Mouse (Mus musculus) forebrain, embryonic 10.5 days (tissue): ENCODE measurements around the gene Zfp239. TPM values are rescaled to one million over a fixed set of nuclear protein-coding genes. Genes with fewer than 3 reads are reported as not detected.

Experiments
- DNase-seq: peaks from one replicate; pipeline ENCODE4 v3.0.0-alpha.2; 2017; ENCODE audit warnings: low spot score; ENCODE audit errors: extremely low spot score
- H3K27ac ChIP-seq: fragments of 300-500 bp; sonication (generic); 2 replicates; pipeline ENCODE4 v1.5.1; 2016; ENCODE audit warnings: mild to moderate bottlenecking
- H3K27me3 ChIP-seq: fragments of 300-500 bp; sonication (generic); 2 replicates; pipeline ENCODE4 v1.6.1; 2016; ENCODE audit warnings: mild to moderate bottlenecking; ENCODE audit not compliant: poor library complexity, severe bottlenecking
- H3K36me3 ChIP-seq: fragments of 300-500 bp; sonication (generic); replicated peaks from 2 replicates; pipeline ENCODE4 v1.6.1; 2016; ENCODE audit warnings: mild to moderate bottlenecking, moderate library complexity
- H3K4me1 ChIP-seq: fragments of 300-500 bp; sonication (generic); 2 replicates; pipeline ENCODE4 v1.6.1; 2016
- H3K4me3 ChIP-seq: fragments of 300-500 bp; sonication (generic); 2 replicates; pipeline ENCODE4 v1.5.1; 2016; ENCODE audit warnings: mild to moderate bottlenecking, moderate library complexity
- H3K9me3 ChIP-seq: fragments of 300-500 bp; sonication (generic); 2 replicates; pipeline ENCODE4 v1.6.1; 2016; ENCODE audit warnings: mild to moderate bottlenecking, moderate library complexity
- WGBS: fragments of 180-500 bp; shearing (Covaris S2); methylation state at CpG from one replicate; pipeline ENCODE4 v1.1.7; 2016; 5-methylcytosine and 5-hydroxymethylcytosine counted together
- polyA plus RNA-seq: library from polyadenylated mRNA; unstranded; fragments of >200 nt; fragmentation: Nextera tagmentation; extraction: Ambion mirVana; gene quantifications from 2 replicates; pipeline ENCODE4 v1.2.1, GENCODE M21; 2016

Zfp239 gene
- polyA plus RNA-seq, 1 experiment from 2014 or later, result 13.6 TPM

DNA sequence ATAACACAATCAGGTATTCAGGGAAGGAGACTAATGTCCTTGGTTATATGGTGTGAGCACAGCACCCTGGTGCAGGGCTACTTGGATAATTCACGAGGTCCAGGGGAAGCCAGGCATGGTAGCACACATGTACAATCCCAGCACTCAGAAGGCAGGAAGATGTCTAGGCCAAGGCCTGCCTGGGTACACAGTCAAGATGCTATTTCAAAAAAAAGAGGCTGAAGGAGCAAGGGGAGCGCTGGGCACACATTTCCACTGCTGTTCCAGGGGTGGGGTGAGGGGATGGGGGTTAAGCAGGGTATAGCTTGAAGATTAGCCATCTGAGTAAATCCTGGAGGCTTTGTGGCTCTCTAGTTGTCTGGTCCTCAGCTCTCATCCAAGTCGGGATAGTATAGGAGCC lies 41.9 kb downstream of the Zfp239 start:
- H3K36me3 ChIP-seq, result no peaks in the 10 kb centered on the region
- no peak overlapping the region for H3K27ac ChIP-seq
- no peaks in the 10 kb centered on the region for H3K27me3 ChIP-seq
- no peak for DNase-seq
- H3K4me1 ChIP-seq, result peaks cover 15% of the 10 kb centered on the region
- no peaks in the 10 kb centered on the region for H3K9me3 ChIP-seq
- no peak overlapping the region for H3K4me3 ChIP-seq
- WGBS, result 76% methylated on average over 3 of the region's 3 CpGs

DNA sequence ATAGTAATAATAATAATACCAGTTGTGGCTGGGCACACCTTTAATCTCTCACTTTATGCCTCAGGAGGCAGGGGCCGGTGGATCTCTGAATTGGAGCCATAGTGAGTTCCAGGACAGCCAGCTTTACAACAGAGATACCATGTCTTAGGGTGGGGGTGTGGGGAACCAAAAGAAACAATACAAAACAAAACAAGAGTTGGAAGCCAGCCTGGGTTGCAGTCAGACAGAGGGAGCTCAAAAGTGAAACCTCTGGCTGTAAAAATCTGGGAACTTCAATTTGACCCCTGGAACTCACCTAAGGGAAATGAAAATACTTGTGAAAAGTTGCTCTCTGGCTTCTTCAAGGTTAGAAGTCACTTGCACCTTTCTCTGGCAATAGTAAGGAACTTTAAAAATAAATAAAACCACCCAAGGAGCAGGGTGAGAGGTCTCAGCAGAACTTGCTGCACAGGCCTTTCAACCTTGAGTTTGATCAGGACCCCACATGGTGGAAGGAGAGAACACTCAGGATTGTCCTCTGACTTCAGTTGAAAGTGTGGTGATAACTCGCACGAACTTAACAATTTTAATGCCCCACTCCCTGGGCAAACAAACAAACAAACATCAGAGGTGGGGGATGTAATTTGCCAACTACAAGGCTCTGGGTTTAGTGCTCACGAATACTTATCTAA lies 43.5 kb downstream of the Zfp239 start:
- Histone ChIP-seq H3K27me3 (no peaks in the 10 kb centered on the region), H3K9me3 (no peaks in the 10 kb centered on the region), H3K36me3 (0 out of 2 replicates have a peak, but pooled peaks cover 8% of the 10 kb centered on the region), H3K4me1 (peaks cover 27% of the 10 kb centered on the region), H3K27ac (peak overlapping the region; percentile 98), H3K4me3 (peak overlapping the region; percentile 100)
- no peak for DNase-seq
- 41% methylated on average over 4 of the region's 4 CpGs for WGBS

DNA sequence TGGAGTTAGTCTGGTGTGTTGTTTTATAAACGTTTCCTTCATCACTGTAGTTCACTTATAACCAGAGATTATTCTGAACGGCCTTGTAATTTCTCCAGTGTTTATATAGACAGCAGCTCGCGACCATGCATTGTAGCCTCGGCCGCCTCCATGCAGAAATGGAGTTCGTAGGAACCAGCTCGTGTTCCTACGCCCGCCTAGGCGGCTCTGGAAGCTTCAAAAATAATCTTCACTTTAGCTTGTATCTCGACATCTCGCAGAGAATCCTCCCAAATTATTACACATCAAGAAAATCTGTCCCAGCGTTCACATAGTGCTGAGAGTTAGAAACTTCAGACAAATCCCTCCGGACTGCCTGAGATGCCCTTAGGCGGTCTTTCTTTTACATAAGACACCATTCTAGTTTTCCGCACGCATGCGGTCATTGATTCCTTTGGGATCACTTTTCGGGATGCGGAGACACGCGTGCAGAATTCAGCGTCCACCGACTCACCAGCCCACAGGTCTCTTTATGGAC lies 44.2 kb downstream of the Zfp239 start:
- H3K36me3 ChIP-seq, result 0 out of 2 replicates have a peak, but pooled peaks cover 8% of the 10 kb centered on the region
- peak overlapping the region; percentile 98 for H3K27ac ChIP-seq
- WGBS, result 1% methylated on average over 25 of the region's 25 CpGs
- H3K9me3 ChIP-seq, result no peaks in the 10 kb centered on the region
- H3K4me3 ChIP-seq, result peak overlapping the region; percentile 100
- no peaks in the 10 kb centered on the region for H3K27me3 ChIP-seq
- H3K4me1 ChIP-seq, result peaks cover 31% of the 10 kb centered on the region
- DNase-seq, result no peak

DNA sequence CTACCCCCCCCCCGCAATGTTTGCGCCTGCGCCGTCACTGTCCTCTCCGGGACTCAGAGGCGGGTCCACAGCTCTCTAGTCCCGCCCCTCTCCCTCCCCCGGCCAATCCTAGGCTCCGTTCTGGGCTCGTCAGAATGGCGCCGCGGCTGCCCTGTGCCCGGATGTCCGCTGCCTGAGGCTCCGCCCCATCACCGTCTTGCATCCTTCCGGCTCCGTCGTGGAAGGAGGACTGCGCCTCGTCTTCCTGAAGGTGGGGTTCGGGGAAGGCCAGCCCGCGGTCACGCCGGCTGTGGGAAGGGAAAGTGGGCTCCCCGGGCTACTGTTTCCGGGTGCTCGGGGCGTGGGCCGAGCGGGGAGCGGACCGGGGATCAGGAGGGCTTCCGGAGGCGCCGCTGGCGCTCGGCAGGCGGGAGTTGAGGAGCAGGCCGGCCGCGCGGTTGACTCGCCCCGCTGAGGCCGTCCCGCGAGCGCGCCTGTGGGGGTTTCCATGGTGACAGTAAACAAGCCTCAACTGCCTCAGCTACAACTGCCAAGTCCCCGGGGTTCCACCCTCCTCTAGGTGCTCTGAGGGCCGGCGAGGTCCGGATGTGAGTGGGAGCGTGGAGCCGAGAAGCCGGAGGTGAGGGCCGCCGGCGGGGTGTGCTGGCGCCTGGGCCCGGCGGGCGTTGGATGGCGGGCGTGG lies 44.8 kb downstream of the Zfp239 start:
- peak; percentile 98 for DNase-seq
- Histone ChIP-seq H3K4me3 (peak overlapping the region; percentile 100), H3K27ac (peak overlapping the region; percentile 98), H3K27me3 (no peaks in the 10 kb centered on the region), H3K4me1 (peaks cover 31% of the 10 kb centered on the region), H3K36me3 (0 out of 2 replicates have a peak, but pooled peaks cover 8% of the 10 kb centered on the region), H3K9me3 (no peaks in the 10 kb centered on the region)
- under 1% methylated on average over 59 of the region's 68 CpGs for WGBS

DNA sequence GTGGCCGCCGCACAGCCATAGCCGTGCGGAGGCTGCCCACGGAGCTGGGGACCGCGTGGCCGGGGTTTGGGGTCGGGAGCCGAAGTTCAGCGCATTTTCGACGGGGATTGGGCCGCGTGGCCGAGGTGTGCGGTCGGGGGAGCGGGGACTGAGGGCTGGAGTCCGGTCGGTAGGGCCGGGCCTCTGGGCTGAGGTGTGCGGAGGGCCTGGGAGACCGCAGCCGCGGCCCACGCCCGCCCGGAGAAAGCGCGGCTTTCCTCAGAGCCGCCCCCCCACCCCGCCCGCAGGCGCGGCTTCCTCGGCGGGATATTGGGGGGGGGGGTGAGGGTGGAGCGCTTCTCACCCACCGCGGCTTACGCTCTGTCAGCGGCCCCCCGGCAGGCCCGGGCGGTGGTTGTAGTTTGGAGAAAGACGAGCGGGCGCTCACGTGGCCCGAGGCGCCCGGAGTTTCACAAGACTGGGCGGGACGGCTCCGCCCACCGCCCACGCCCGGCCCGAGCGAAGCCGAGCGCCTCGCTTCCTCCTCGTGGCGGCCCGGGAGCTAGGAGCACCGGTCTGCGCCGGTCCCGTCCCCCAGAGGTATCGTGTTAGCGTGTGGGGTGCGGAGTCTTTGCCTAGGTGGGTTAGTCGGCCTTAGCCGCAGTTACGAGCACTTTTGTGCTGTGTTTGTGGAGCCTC lies 45.5 kb downstream of the Zfp239 start:
- H3K9me3 ChIP-seq, result no peaks in the 10 kb centered on the region
- peak overlapping the region; percentile 100 for H3K4me3 ChIP-seq
- peak overlapping the region; percentile 98 for H3K27ac ChIP-seq
- DNase-seq, result peak; percentile 84
- 0 out of 2 replicates have a peak, but pooled peaks cover 8% of the 10 kb centered on the region for H3K36me3 ChIP-seq
- no peaks in the 10 kb centered on the region for H3K27me3 ChIP-seq
- H3K4me1 ChIP-seq, result peaks cover 31% of the 10 kb centered on the region
- WGBS, result 1% methylated on average over 57 of the region's 77 CpGs

DNA sequence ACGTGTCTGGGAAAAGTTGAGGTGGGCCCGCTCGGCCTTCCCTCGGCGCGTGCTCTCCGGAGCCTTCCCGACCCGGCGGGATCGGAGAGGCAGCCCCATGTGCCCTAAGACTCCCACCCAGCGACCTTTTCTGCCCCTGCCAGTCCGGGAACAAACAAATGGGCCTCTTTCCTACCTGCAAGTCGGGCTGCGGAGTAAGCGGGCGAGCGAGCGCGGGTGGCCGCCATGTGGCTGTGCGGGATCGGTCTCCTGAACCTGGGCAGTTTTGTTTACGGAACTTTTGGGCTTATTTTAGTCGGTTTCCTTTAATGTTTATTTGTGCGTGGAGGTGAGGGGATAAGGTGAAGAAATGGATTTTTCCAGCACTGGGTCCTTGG lies 46.1 kb downstream of the Zfp239 start:
- no peaks in the 10 kb centered on the region for H3K9me3 ChIP-seq
- peak overlapping the region; percentile 100 for H3K4me3 ChIP-seq
- 0 out of 2 replicates have a peak, but pooled peaks cover 8% of the 10 kb centered on the region for H3K36me3 ChIP-seq
- no peak for DNase-seq
- H3K4me1 ChIP-seq, result peaks cover 31% of the 10 kb centered on the region
- no peaks in the 10 kb centered on the region for H3K27me3 ChIP-seq
- whole genome bisulfite sequencing, result 0% methylated on average over 26 of the region's 26 CpGs
- H3K27ac ChIP-seq, result peak overlapping the region; percentile 98

DNA sequence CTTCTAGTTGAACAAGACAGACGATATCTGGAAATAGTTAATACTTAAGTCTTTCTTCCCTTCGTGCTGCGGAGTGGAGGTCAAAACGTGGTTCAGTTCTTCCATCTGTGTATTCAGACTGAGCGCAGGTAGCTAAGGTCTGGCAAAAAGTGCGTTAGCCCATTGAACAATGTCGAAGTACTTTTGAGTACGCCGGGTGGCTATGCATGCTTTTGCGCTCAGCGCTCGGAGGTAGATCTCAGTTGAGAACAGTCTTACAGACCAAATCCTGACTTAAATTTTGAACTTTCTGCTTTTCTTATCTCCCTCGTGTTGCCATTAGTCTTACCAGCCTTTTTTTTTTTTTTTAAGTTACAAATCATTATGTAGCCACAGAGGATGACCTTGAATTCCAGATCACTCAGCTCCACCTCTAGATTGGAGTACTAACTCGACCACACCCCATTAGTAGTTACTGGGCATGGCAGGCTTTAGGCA lies 46.6 kb downstream of the Zfp239 start:
- no peak for DNase-seq
- H3K4me1 ChIP-seq, result peaks cover 34% of the 10 kb centered on the region
- no peaks in the 10 kb centered on the region for H3K27me3 ChIP-seq
- H3K36me3 ChIP-seq, result 0 out of 2 replicates have a peak, but pooled peaks cover 8% of the 10 kb centered on the region
- H3K27ac ChIP-seq, result peak overlapping the region; percentile 98
- WGBS, result 1% methylated on average over 14 of the region's 14 CpGs
- peak overlapping the region; percentile 100 for H3K4me3 ChIP-seq
- H3K9me3 ChIP-seq, result no peaks in the 10 kb centered on the region

DNA sequence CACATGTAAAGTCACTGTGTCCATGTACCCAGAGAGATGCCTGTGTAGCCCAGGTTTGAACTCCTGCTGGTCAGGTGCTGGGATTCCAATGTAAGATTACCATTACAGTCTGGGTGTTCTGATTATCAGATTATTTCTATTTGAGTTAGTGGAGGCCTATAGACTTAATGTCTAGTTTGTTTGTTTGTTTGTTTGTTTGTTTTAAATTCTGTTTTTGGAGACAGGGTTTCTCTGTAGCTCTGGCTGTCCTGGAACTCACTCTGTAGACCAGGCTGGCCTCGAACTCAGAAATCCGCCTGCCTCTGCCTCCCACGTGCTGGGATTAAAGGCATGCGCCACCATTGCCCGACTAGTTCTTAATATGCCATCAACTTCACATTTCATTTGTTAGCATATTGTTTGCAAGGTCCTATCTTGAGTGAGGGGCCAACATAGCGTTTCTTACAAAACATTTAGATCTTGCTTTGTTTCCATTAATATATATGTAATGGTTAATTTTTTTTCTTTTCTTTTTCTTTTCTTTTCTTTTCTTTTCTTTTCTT lies 48.3 kb downstream of the Zfp239 start:
- H3K4me1 ChIP-seq, result peaks cover 39% of the 10 kb centered on the region
- WGBS, result 88% methylated on average over 6 of the region's 6 CpGs

DNA sequence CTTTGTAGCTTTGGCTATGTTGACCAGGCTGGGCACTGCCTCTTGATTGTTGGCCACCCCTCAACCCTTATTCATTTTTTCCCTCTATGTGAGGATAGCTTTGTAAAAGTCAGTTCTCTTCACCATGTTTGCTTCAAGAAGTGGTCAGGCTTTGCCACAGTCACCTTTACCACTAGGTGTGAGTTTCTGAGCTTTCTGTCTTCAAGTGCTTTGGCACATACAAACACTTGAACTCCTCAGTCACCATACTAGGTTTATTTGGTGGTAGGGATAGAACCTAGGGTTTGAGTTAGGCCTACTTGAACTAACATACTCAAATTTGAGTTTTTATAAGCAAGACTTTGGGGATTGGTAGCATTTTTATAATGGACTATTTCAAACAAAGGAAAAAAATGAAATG lies 52.6 kb downstream of the Zfp239 start:
- Histone ChIP-seq H3K27me3 (no peaks in the 10 kb centered on the region), H3K4me1 (peaks cover 54% of the 10 kb centered on the region), H3K27ac (no peak overlapping the region), H3K36me3 (peaks cover 27% of the 10 kb centered on the region), H3K9me3 (no peaks in the 10 kb centered on the region), H3K4me3 (no peak overlapping the region)
- no peak for DNase-seq

More for the DNA sequence above, 48.3 kb downstream of the Zfp239 start:
- no peak for DNase-seq
- Histone ChIP-seq H3K4me3 (peak overlapping the region; percentile 100; the same call in 1 of the 2 replicates), H3K27ac (no peak overlapping the region), H3K27me3 (no peaks in the 10 kb centered on the region), H3K9me3 (no peaks in the 10 kb centered on the region), H3K36me3 (0 out of 2 replicates have a peak, but pooled peaks cover 8% of the 10 kb centered on the region)

DNA sequence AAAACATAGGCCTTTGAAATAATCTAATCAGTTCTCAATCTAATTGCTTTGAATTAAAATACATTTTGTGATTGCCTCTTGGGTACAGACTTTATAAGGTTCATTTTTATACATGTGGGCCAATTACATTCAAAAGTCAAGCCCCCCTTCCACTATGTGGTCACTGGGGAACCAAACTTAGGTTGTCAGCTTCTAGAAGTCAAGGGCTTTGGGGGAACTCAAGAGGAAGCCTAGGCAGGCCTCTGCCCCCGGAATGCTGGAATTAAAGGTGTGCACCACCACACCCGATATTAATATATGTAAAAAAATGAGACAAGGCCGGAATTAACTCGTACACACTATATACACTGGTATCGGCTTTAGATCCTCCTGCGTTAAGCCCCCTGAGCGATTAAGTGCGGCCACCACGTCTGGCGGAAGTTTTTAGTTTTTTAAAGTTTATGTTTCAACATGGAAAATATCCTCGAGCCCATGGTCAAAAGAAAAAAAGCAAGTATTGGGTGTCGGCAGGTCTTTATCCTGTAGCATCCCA lies 54.4 kb downstream of the Zfp239 start:
- H3K4me3 ChIP-seq, result peak overlapping the region; percentile 75
- H3K4me1 ChIP-seq, result peaks cover 54% of the 10 kb centered on the region
- H3K36me3 ChIP-seq, result peaks cover 37% of the 10 kb centered on the region
- peak overlapping the region; percentile 92 for H3K27ac ChIP-seq
- H3K27me3 ChIP-seq, result no peaks in the 10 kb centered on the region
- no peaks in the 10 kb centered on the region for H3K9me3 ChIP-seq
- DNase-seq, result no peak
- WGBS, result 2% methylated on average over 12 of the region's 12 CpGs

DNA sequence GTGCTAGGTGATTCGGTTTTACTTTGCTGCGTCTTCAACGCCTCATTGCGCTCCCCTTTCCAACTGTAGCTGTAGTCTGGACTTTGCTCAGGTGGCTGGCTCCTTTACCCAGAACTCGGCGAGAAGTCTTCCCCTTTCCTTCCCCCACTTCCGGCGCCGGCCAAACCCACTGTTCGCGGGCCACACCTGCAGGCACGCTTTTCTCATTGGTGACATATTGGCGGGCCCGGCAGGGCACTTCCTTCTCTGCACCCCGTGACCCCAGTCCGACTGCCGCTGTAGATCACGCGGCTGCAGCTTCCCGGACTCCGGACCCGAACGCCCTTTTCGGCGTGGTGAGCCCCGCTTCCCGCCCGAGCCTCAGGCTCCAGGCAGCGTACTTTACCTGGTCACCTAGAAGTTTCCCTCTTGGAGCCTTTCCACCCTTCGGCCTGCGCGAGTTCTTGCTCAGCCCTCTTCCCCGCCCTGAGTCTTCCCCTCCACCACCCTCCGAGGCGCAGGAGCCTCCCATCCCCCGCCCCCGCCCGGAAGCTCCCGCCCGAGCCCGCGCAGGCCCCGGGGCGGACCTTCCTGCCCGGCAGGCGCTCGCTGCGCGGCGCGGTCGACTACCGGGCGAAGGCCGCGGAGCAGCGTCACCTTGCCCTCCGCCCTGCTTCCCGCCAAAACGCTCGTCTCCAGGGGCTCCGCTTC lies 55.0 kb downstream of the Zfp239 start:
- H3K27ac ChIP-seq, result peak overlapping the region; percentile 92
- WGBS, result under 1% methylated on average over 62 of the region's 62 CpGs
- peaks cover 42% of the 10 kb centered on the region for H3K36me3 ChIP-seq
- peak; percentile 85 for DNase-seq
- H3K9me3 ChIP-seq, result no peaks in the 10 kb centered on the region
- no peaks in the 10 kb centered on the region for H3K27me3 ChIP-seq
- peak overlapping the region; percentile 75 for H3K4me3 ChIP-seq
- H3K4me1 ChIP-seq, result peaks cover 54% of the 10 kb centered on the region

DNA sequence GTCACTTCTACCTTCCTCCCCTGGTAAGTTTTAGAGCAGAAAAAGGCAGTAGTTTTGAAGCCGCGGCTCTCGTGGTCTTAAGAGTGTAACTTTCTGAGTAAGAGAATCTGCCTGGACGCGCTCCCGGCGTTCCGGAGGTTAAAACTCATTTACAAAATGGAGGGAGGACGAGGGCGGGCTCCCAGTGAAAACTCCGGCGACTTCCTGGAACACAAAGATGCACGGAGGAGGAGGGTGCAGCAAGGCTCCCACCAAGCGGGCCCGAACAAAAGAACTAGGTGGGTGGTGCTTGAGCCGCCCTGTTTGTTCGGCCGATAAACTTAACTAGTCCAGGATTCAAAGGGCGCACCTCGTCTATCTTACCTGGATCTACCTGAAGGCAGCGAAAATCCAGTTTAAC lies 55.7 kb downstream of the Zfp239 start:
- Histone ChIP-seq H3K36me3 (peaks cover 49% of the 10 kb centered on the region), H3K27me3 (no peaks in the 10 kb centered on the region), H3K4me1 (peaks cover 54% of the 10 kb centered on the region), H3K4me3 (peak overlapping the region; percentile 75), H3K9me3 (no peaks in the 10 kb centered on the region), H3K27ac (peak overlapping the region; percentile 92)
- WGBS, result 1% methylated on average over 21 of the region's 21 CpGs
- DNase-seq, result peak; percentile 75
